Mouse (Mus musculus): Measurements from ENCODE around the gene Olfml2a. TPM values are rescaled to one million over a fixed set of nuclear protein-coding genes. Genes with fewer than 3 reads are reported as not detected.

The Olfml2a gene
- polyA plus RNA-seq, 1 experiment from 2014 or later = 2.7 TPM

GRCm38 (mm10) chr2:38999910-39000586 is 68.3 kb downstream of the Olfml2a start:
- no peak for ATAC-seq (ENCODE audit: insufficient number of reproducible peaks, low FRiP score, low TSS enrichment, low read depth)
- no peak overlapping the region for H3K9ac ChIP-seq (ENCODE audit: low read length)
- H3K36me3 ChIP-seq (ENCODE audit: control insufficient read depth, insufficient read depth, low read length) = peaks cover 22% of the 10 kb centered on the region

GRCm38 (mm10) chr2:39000587-39000919 is 68.8 kb downstream of the Olfml2a start:
- H3K27ac ChIP-seq (replicated peaks; ENCODE audit: low read depth, low read length) = no peak overlapping the region
- H3K4me3 ChIP-seq (ENCODE audit: low read depth, low read length) = no peak overlapping the region
- no peaks in the 10 kb centered on the region for H3K9me3 ChIP-seq (ENCODE audit: control insufficient read depth, low read length)
- no peak overlapping the region for H3K9ac ChIP-seq (ENCODE audit: low read length)
- no peak for DNase-seq (ENCODE audit: low spot score)
- WGBS = 81% methylated on average over 4 of the region's 4 CpGs
- H3K4me2 ChIP-seq (ENCODE audit: low read depth, severe bottlenecking) = no peak overlapping the region
- H3K4me1 ChIP-seq (ENCODE audit: control insufficient read depth, insufficient read depth, low read length) = peaks cover 21% of the 10 kb centered on the region
- ATAC-seq (ENCODE audit: insufficient number of reproducible peaks, low FRiP score, low TSS enrichment, low read depth) = no peak
- H3K27me3 ChIP-seq (ENCODE audit: control insufficient read depth, insufficient read depth, low read length) = no peaks in the 10 kb centered on the region
- H3K36me3 ChIP-seq (ENCODE audit: control insufficient read depth, insufficient read depth, low read length) = peaks cover 22% of the 10 kb centered on the region

More at GRCm38 (mm10) chr2:38999910-39000586, 68.3 kb downstream of the Olfml2a start:
- DNase-seq (ENCODE audit: low spot score) = no peak
- Histone ChIP-seq H3K4me1 (ENCODE audit: control insufficient read depth, insufficient read depth, low read length) (peaks cover 21% of the 10 kb centered on the region), H3K27ac (replicated peaks; ENCODE audit: low read depth, low read length) (no peak overlapping the region), H3K4me2 (ENCODE audit: low read depth, severe bottlenecking) (no peak overlapping the region), H3K4me3 (ENCODE audit: low read depth, low read length) (no peak overlapping the region), H3K27me3 (ENCODE audit: control insufficient read depth, insufficient read depth, low read length) (no peaks in the 10 kb centered on the region), H3K9me3 (ENCODE audit: control insufficient read depth, low read length) (no peaks in the 10 kb centered on the region)
- WGBS = 67% methylated on average over 8 of the region's 8 CpGs

- no peak overlapping the region for H3K27ac ChIP-seq (replicated peaks; ENCODE audit: low read depth, low read length)
- no peak for ATAC-seq (ENCODE audit: insufficient number of reproducible peaks, low FRiP score, low TSS enrichment, low read depth)
- H3K9ac ChIP-seq (ENCODE audit: low read length) = no peak overlapping the region
- no peaks in the 10 kb centered on the region for H3K9me3 ChIP-seq (ENCODE audit: control insufficient read depth, low read length)
- no peak for DNase-seq (ENCODE audit: low spot score)
- H3K36me3 ChIP-seq (ENCODE audit: control insufficient read depth, insufficient read depth, low read length) = peaks cover 22% of the 10 kb centered on the region
- H3K27me3 ChIP-seq (ENCODE audit: control insufficient read depth, insufficient read depth, low read length) = no peaks in the 10 kb centered on the region
- H3K4me3 ChIP-seq (ENCODE audit: low read depth, low read length) = no peak overlapping the region
- H3K4me1 ChIP-seq (ENCODE audit: control insufficient read depth, insufficient read depth, low read length) = peaks cover 21% of the 10 kb centered on the region
- WGBS = 83% methylated on average over 3 of the region's 3 CpGs
- no peak overlapping the region for H3K4me2 ChIP-seq (ENCODE audit: low read depth, severe bottlenecking)
These were observed 70.1 kb downstream of the Olfml2a start for GRCm38 (mm10) chr2:39001866-39002265.

DNA sequence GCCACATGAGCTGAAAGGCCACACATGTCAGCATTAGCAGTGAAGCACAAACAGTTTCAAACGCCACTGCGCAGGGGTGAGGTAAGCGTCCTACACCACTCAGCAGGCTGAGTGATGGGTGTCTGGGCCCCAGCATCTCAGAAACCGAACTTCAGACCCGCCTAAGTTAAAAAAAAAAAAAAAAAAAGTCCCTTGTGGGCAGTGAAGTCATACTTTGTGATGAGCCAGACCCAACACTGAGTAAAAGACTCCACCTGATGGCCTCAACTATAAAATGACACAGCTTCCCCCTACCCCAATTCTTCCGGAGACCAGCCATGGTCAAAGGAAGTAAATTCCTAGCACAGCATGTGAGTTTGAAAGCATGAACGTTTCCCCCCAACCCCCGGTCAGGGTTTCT is 71.3 kb downstream of the Olfml2a start:
- Histone ChIP-seq H3K27ac (replicated peaks; ENCODE audit: low read depth, low read length) (no peak overlapping the region), H3K36me3 (ENCODE audit: control insufficient read depth, insufficient read depth, low read length) (peaks cover 22% of the 10 kb centered on the region), H3K9me3 (ENCODE audit: control insufficient read depth, low read length) (no peaks in the 10 kb centered on the region), H3K27me3 (ENCODE audit: control insufficient read depth, insufficient read depth, low read length) (no peaks in the 10 kb centered on the region), H3K4me1 (ENCODE audit: control insufficient read depth, insufficient read depth, low read length) (peaks cover 16% of the 10 kb centered on the region), H3K9ac (ENCODE audit: low read length) (no peak overlapping the region), H3K4me3 (ENCODE audit: low read depth, low read length) (peak overlapping the region; percentile 76; the same call in 1 of the 2 replicates), H3K4me2 (ENCODE audit: low read depth, severe bottlenecking) (peak overlapping the region; percentile 94)
- WGBS = 61% methylated on average over 8 of the region's 8 CpGs
- no peak for ATAC-seq (ENCODE audit: insufficient number of reproducible peaks, low FRiP score, low TSS enrichment, low read depth)
- DNase-seq (ENCODE audit: low spot score) = no peak

DNA sequence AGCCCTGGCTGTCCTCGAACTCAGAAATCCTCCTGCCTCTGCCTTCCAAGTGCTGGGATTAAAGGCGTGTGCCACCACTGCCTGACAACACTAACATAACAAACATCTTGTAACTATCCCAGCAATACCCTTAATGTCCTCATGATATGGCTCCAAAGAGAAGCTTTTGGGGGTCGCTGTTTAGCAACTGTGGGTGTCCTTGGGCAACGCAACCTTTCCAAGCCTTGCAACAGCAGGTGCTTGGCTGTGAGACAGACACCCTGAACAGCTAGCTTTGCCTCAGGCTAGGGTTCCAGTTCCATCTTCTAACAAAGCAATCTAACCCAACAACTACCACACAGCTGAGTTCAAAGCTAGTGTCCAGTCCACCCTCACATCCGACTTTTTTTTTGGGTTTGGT is 71.7 kb downstream of the Olfml2a start:
- Histone ChIP-seq H3K36me3 (ENCODE audit: control insufficient read depth, insufficient read depth, low read length) (peaks cover 22% of the 10 kb centered on the region), H3K4me3 (ENCODE audit: low read depth, low read length) (peak overlapping the region; percentile 76), H3K27ac (replicated peaks; ENCODE audit: low read depth, low read length) (no peak overlapping the region), H3K9me3 (ENCODE audit: control insufficient read depth, low read length) (no peaks in the 10 kb centered on the region), H3K4me1 (ENCODE audit: control insufficient read depth, insufficient read depth, low read length) (peaks cover 14% of the 10 kb centered on the region), H3K9ac (ENCODE audit: low read length) (peak overlapping the region; percentile 84), H3K4me2 (ENCODE audit: low read depth, severe bottlenecking) (peak overlapping the region; percentile 94), H3K27me3 (ENCODE audit: control insufficient read depth, insufficient read depth, low read length) (no peaks in the 10 kb centered on the region)
- ATAC-seq (ENCODE audit: insufficient number of reproducible peaks, low FRiP score, low TSS enrichment, low read depth) (no peak), DNase-seq (ENCODE audit: low spot score) (no peak)
- 69% methylated on average over 5 of the region's 5 CpGs for whole genome bisulfite sequencing

DNA sequence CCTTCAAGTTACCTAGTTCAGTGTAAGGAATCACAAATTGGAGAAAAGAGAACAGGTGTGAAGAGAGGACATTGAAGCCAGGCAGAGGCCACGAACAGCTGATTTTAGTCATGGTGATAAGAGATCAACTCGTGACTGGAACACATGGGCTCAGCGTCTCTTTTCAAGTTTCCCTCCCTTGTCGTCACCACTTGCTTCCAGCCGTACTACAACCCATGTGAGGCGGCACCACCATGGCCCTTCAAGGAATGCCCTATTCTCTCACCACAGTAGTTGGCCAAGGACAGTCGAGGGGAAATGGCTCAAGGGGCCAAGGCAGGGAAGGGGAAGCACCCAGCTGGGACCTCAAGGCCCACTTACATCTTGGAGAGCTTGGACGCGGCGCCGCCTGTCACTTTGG is 72.6 kb downstream of the Olfml2a start:
- H3K4me3 ChIP-seq (ENCODE audit: low read depth, low read length) = peak overlapping the region; percentile 76
- peak overlapping the region; percentile 84 for H3K9ac ChIP-seq (ENCODE audit: low read length)
- peaks cover 22% of the 10 kb centered on the region for H3K36me3 ChIP-seq (ENCODE audit: control insufficient read depth, insufficient read depth, low read length)
- H3K27ac ChIP-seq (replicated peaks; ENCODE audit: low read depth, low read length) = peak overlapping the region; percentile 77; the same call in 1 of the 2 replicates
- no peaks in the 10 kb centered on the region for H3K9me3 ChIP-seq (ENCODE audit: control insufficient read depth, low read length)
- 1% methylated on average over 11 of the region's 11 CpGs for WGBS
- H3K4me1 ChIP-seq (ENCODE audit: control insufficient read depth, insufficient read depth, low read length) = peaks cover 19% of the 10 kb centered on the region
- ATAC-seq (ENCODE audit: insufficient number of reproducible peaks, low FRiP score, low TSS enrichment, low read depth) = no peak
- DNase-seq (ENCODE audit: low spot score) = peak; percentile 44
- peak overlapping the region; percentile 94 for H3K4me2 ChIP-seq (ENCODE audit: low read depth, severe bottlenecking)
- H3K27me3 ChIP-seq (ENCODE audit: control insufficient read depth, insufficient read depth, low read length) = no peaks in the 10 kb centered on the region

- ATAC-seq (ENCODE audit: insufficient number of reproducible peaks, low FRiP score, low TSS enrichment, low read depth) = peak; percentile 83
- H3K4me2 ChIP-seq (ENCODE audit: low read depth, severe bottlenecking) = peak within 1 kb of the TSS; percentile 94
These were observed 73.2 kb downstream of the Olfml2a start, which contains the start of gene Arpc5l for GRCm38 (mm10) chr2:39004880-39005435. Gene Arpc5l (plus strand): TSS chr2:39005348.

GRCm38 (mm10) chr2:39005574-39006079 is 73.8 kb downstream of the Olfml2a start, which contains the start of gene Rpl35:
Gene Rpl35 (minus strand): TSS chr2:39005624.
- Histone ChIP-seq H3K9me3 (ENCODE audit: control insufficient read depth, low read length) (no peaks in the 10 kb centered on the region), H3K36me3 (ENCODE audit: control insufficient read depth, insufficient read depth, low read length) (peaks cover 22% of the 10 kb centered on the region), H3K27ac (replicated peaks; ENCODE audit: low read depth, low read length) (peak within 1 kb of the TSS; percentile 77; the same call in 1 of the 2 replicates), H3K27me3 (ENCODE audit: control insufficient read depth, insufficient read depth, low read length) (no peaks in the 10 kb centered on the region), H3K4me2 (ENCODE audit: low read depth, severe bottlenecking) (peak within 1 kb of the TSS; percentile 94), H3K9ac (ENCODE audit: low read length) (peak within 1 kb of the TSS; percentile 84), H3K4me3 (ENCODE audit: low read depth, low read length) (peak within 1 kb of the TSS; percentile 76), H3K4me1 (ENCODE audit: control insufficient read depth, insufficient read depth, low read length) (peaks cover 22% of the 10 kb centered on the region)
- DNase-seq (ENCODE audit: low spot score) (peak; percentile 61), ATAC-seq (ENCODE audit: insufficient number of reproducible peaks, low FRiP score, low TSS enrichment, low read depth) (no peak)
- WGBS = 12% methylated on average over 15 of the region's 15 CpGs

More at GRCm38 (mm10) chr2:39004880-39005435, 73.2 kb downstream of the Olfml2a start, which contains the start of gene Arpc5l:
- Histone ChIP-seq H3K9me3 (ENCODE audit: control insufficient read depth, low read length) (no peaks in the 10 kb centered on the region), H3K27me3 (ENCODE audit: control insufficient read depth, insufficient read depth, low read length) (no peaks in the 10 kb centered on the region), H3K4me1 (ENCODE audit: control insufficient read depth, insufficient read depth, low read length) (peaks cover 22% of the 10 kb centered on the region), H3K4me3 (ENCODE audit: low read depth, low read length) (peak within 1 kb of the TSS; percentile 76), H3K9ac (ENCODE audit: low read length) (peak within 1 kb of the TSS; percentile 84), H3K36me3 (ENCODE audit: control insufficient read depth, insufficient read depth, low read length) (peaks cover 22% of the 10 kb centered on the region), H3K27ac (replicated peaks; ENCODE audit: low read depth, low read length) (peak within 1 kb of the TSS; percentile 77; the same call in 1 of the 2 replicates)
- WGBS = under 1% methylated on average over 54 of the region's 58 CpGs
- DNase-seq (ENCODE audit: low spot score) = peak; percentile 90

All from limb, embryonic 11.5 days (tissue).